Mouse (Mus musculus): Measurements from ENCODE around the gene Baz2a.

DNA sequence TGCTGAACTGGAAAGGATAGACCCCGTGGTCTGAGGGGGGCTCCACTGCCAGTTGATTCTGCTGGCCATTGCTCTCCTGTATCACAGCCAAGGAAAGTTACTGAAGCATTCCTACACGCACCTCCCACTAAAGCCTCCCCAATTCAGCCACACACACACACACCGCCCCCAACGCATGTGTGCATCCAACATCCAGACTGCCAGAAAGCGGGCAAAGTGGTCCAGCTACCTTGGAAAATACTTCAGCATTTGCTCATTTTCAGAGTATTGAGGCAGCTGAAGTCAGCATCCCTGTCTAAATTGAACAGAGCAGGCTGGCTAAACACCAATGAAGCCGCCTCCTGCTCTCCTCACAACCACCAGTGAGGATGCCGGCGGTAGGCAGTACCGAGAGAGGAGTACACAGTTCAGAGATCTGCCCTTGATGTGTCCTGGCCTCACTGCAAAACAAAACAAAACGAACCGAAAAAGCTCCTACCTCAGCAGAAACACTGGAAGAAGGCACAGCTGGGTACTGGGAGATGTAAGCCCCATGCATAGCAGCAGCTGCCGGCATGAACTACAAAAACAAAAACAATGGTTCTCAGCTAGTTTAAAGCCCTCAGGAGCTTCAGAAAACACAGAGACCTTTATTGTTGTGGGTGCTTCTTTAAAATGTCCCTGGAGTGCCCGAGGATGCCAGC lies 42.4 kb downstream of the Baz2a start:
- TF ChIP-seq CTCF (IDR thresholded peaks at IDR 0.05; ENCODE audit: low read depth, low read length) (no peak), TAL1 (conservative IDR thresholded peaks at IDR 0.05; ENCODE audit: low read depth, low read length) (no peak), GATA1 (IDR thresholded peaks at IDR 0.05; ENCODE audit: borderline replicate concordance, low read length) (no peak), POLR2AphosphoS5 (IDR thresholded peaks at IDR 0.05; ENCODE audit: insufficient replicate concordance, low read depth, low read length) (no peak), GATA2 (IDR thresholded peaks at IDR 0.05; ENCODE audit: borderline replicate concordance, low read depth, low read length) (no peak)

Data from G1E (cell line).